9 mouse cellular contexts compared by ENCODE assay signal in genomic region chr4:150230460-150231407, GRCm38 (mm10). TPM values are rescaled to one million over a fixed set of nuclear protein-coding genes. Genes with fewer than 3 reads are reported as not detected.
DNase-seq lines count a peak whose midpoint lies in the region; ATAC-seq lines count a peak whose summit lies in the region.
"Had no signal": no experiment of that assay in that cellular context is flagged by ENCODE, and none has a peak within 500 bp of the region (broad histone marks: within the 10 kb centered on the region; RNA-seq: fewer than 3 reads in every experiment).

No protein-coding gene starts in this region.

- WGBS in heart, embryonic 11.5 days (ENCODE audit: insufficient replicate concordance): 7% methylated on average over 21 of the region's 21 CpGs

- H3K27ac ChIP-seq in heart, embryonic 11.5 days (ENCODE audit: low read depth, low read length): peak overlapping the region; percentile 70

- H3K4me2 ChIP-seq in heart, embryonic 11.5 days: peak overlapping the region; percentile 1

- H3K27me3 ChIP-seq in heart, embryonic 11.5 days (ENCODE audit: control insufficient read depth, insufficient read depth, low read length): no peaks in the 10 kb centered on the region
- H3K27me3 ChIP-seq: Patski had no signal

- no peak for ATAC-seq in heart, embryonic 11.5 days (replicated peaks; ENCODE audit: insufficient number of reproducible peaks, low FRiP score, low TSS enrichment)
- ATAC-seq: Patski had no signal

- H3K9ac ChIP-seq in heart, embryonic 11.5 days (ENCODE audit: low read depth, low read length): peak overlapping the region; percentile 48

- no peak overlapping the region for H3K4me3 ChIP-seq in heart, embryonic 11.5 days (ENCODE audit: low read depth, low read length)

- no peak for DNase-seq in heart, adult 11 months
- DNase-seq in R1 (ENCODE audit: low read depth, low spot score): peak; percentile 64
- peak; percentile 82 to 84 for DNase-seq in frontal cortex, adult 2 months (ENCODE audit: extremely low spot score in 1 of 2, low spot score in 1 of 2)
- peak; percentile 84 to 91 for DNase-seq in kidney, postnatal 25 days
- DNase-seq in right cerebral cortex, postnatal 25 days: peak; percentile 68
- no peak for DNase-seq in ovary, postnatal 36 days (ENCODE audit: low spot score)
- no peak for DNase-seq in ovary, adult 18-20 months (ENCODE audit: low spot score)

- H3K36me3 ChIP-seq in heart, embryonic 11.5 days (ENCODE audit: control insufficient read depth, insufficient read depth, low read length): no peaks in the 10 kb centered on the region

- H3K4me1 ChIP-seq in heart, embryonic 11.5 days (ENCODE audit: control insufficient read depth, insufficient read depth, low read length): peaks cover 33% of the 10 kb centered on the region

- no peaks in the 10 kb centered on the region for H3K9me3 ChIP-seq in heart, embryonic 11.5 days (replicated peaks; ENCODE audit: control insufficient read depth, low read length)

RNA-seq across cellular contexts. Expression of gene Eno1, which starts 5.8 kb away (rescaled TPM):
- 2,057 and 2,150 TPM in 2 replicates for polyA plus RNA-seq in heart, embryonic 11.5 days (2014; fragmentation: Nextera tagmentation; extraction: Ambion mirVana)
- 979 and 1,007 TPM in 2 replicates for polyA plus RNA-seq in frontal cortex, adult 2 months (2012; rRNA removed)

RNA-seq across cellular contexts. Expression of gene Car6, which starts 29.6 kb away (rescaled TPM):
- 0.32 TPM in 1 of 2 replicates, not detected in the other for polyA plus RNA-seq in heart, embryonic 11.5 days (2014; fragmentation: Nextera tagmentation; extraction: Ambion mirVana)
- 0.15 TPM in 1 of 2 replicates, not detected in the other for polyA plus RNA-seq in frontal cortex, adult 2 months (2012; rRNA removed)
- polyA plus RNA-seq: Patski had no signal

RNA-seq across cellular contexts. Expression of gene Rere, which starts 50.7 kb away (rescaled TPM):
- 26.0 and 29.1 TPM in 2 replicates for polyA plus RNA-seq in heart, embryonic 11.5 days (2014; fragmentation: Nextera tagmentation; extraction: Ambion mirVana)
- polyA plus RNA-seq in frontal cortex, adult 2 months (2012; rRNA removed): 64.4 and 66.1 TPM in 2 replicates

Comparison
In these comparisons a context has a peak if more than half of its experiments do, and no peak if none do; other contexts are left out.
1. DNase-seq: peak in R1 (single experiment), frontal cortex, adult 2 months (2 of 2), kidney, postnatal 25 days (2 of 2) and right cerebral cortex, postnatal 25 days (single experiment); none in heart, adult 11 months (single experiment), ovary, postnatal 36 days (single experiment) and ovary, adult 18-20 months (single experiment).